Mouse (Mus musculus) cerebellum, adult 18-20 months (tissue): ENCODE results near the gene Mmp9.

ENCODE experiments used
- DNase-seq, 2 experiments: peaks; one replicate each; pipeline ENCODE4 v3.0.0; 2021

The Mmp9 gene

GRCm38 (mm10) chr2:164912749-164913427, 27.7 kb upstream of the Mmp9 start:
- no peak for DNase-seq

GRCm38 (mm10) chr2:164913428-164913786, 27.2 kb upstream of the Mmp9 start:
- DNase-seq, result peak in 1 of 2 experiments; percentile 4

- no peak for DNase-seq
Measured at GRCm38 (mm10) chr2:164916820-164917219, 23.8 kb upstream of the Mmp9 start.

- no peak for DNase-seq
Measured at GRCm38 (mm10) chr2:164917371-164917770, 23.2 kb upstream of the Mmp9 start.

GRCm38 (mm10) chr2:164918325-164918724, 22.3 kb upstream of the Mmp9 start:
- DNase-seq, result peak; percentile 35 to 41

- no peak for DNase-seq
Measured at GRCm38 (mm10) chr2:164921984-164922383, 18.6 kb upstream of the Mmp9 start.

GRCm38 (mm10) chr2:164923291-164923690, 17.3 kb upstream of the Mmp9 start:
- no peak for DNase-seq

GRCm38 (mm10) chr2:164924100-164924857, 16.3 kb upstream of the Mmp9 start:
- peak; percentile 93 to 96 for DNase-seq

GRCm38 (mm10) chr2:164930706-164931581, 9.6 kb upstream of the Mmp9 start:
- DNase-seq, result no peak

GRCm38 (mm10) chr2:164933534-164933933, 7.0 kb upstream of the Mmp9 start:
- no peak for DNase-seq

- DNase-seq, result no peak
Measured at GRCm38 (mm10) chr2:164935991-164936390, 4.6 kb upstream of the Mmp9 start.

- DNase-seq, result peak; percentile 72 to 81
Measured at GRCm38 (mm10) chr2:164938146-164939091, 2.2 kb upstream of the Mmp9 start.

GRCm38 (mm10) chr2:164939106-164939505, 1.5 kb upstream of the Mmp9 start:
- peak; percentile 51 to 56 for DNase-seq

- DNase-seq, result no peak
Measured at GRCm38 (mm10) chr2:164942692-164943290, 2.2 kb downstream of the Mmp9 start.

- DNase-seq, result no peak
Measured at GRCm38 (mm10) chr2:164947506-164947905, 6.9 kb downstream of the Mmp9 start.

GRCm38 (mm10) chr2:164947930-164948329, 7.3 kb downstream of the Mmp9 start:
- DNase-seq, result no peak

- no peak for DNase-seq
Measured at GRCm38 (mm10) chr2:164948962-164949361, 8.4 kb downstream of the Mmp9 start.

- no peak for DNase-seq
Measured at GRCm38 (mm10) chr2:164950501-164950900, 9.9 kb downstream of the Mmp9 start.

- no peak for DNase-seq
Measured at GRCm38 (mm10) chr2:164951745-164952144, 11.2 kb downstream of the Mmp9 start.

GRCm38 (mm10) chr2:164952448-164952847, 11.9 kb downstream of the Mmp9 start:
- no peak for DNase-seq

- peak; percentile 89 to 94 for DNase-seq
Measured at GRCm38 (mm10) chr2:164953224-164953623, 12.6 kb downstream of the Mmp9 start.

- DNase-seq, result no peak
Measured at GRCm38 (mm10) chr2:164955725-164956124, 15.1 kb downstream of the Mmp9 start.
